Mouse (Mus musculus) telencephalon, adult 2 months (tissue): ENCODE measurements at regions not wholly inside any gene's neighbourhood (a gene's known extent, or its start where the extent isn't known, plus 50 kb on each side); places are given as distances from the start of the nearest gene placed in this dataset.

Experiments used
- DNase-seq: peaks from one replicate; pipeline ENCODE4 v3.0.0-alpha.2; 2011; ENCODE audit warnings: low read depth, low spot score

DNA sequence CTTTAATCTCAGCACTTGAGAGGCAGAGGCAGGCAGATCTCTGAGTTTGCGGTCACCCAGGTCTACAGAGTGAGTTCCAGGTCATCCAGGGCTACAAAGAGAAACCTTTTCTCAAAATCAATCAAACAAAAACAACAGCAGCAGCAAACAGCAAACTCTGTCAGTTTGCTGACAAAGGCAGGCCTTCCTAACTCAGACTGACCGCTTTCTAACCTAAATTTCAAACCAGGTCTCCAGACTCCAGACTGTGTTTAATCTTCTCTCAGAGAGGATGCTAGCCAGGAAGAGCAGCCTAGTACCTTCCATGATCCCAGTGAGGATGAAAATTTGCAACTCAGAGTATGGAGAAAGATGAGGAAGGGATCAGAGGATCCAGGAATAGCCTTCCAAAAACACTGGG, 185.7 kb upstream of the Cpeb2 start:
- no peak for DNase-seq

DNA sequence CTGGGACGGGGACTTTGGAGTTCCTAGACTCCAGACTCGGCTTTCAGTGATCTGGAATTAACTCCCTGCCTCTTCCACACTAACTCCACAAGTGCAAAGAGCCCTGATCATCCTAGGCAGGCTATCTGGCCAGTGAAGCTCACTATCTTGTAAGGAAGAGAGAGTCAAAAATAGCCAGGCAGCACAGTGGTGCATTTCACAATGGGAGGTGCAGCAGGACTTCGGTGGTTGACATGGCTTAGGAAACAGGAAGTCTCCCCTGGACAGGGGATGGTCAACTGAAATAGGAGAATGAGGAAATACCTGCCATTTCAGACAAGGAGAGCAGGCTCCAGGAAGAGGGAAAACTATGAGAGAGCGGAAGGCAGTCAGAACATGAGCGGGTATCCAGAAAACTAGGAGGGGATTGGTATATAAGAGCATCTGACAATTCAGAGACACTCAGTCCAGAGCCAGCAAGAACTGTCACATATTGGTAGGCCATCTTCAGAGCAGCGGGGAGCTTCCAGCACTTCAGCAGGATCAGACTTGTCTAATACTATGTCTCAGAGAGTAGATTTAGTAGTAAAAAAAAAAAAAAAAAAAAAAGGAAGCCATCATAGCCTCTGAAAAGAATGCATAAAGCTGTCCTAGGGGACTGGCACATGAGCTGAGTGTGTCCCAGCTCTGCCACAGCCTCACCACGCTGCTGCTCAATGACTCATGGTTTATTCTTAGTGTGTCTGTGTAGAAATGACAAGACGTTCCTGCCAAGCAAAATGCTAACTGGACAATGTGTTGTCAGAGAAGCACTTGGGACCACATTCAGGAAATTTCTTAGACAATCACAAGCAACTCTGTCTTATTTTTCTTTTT, 184.5 kb upstream of the Cpeb2 start:
- peak; percentile 60 for DNase-seq

DNA sequence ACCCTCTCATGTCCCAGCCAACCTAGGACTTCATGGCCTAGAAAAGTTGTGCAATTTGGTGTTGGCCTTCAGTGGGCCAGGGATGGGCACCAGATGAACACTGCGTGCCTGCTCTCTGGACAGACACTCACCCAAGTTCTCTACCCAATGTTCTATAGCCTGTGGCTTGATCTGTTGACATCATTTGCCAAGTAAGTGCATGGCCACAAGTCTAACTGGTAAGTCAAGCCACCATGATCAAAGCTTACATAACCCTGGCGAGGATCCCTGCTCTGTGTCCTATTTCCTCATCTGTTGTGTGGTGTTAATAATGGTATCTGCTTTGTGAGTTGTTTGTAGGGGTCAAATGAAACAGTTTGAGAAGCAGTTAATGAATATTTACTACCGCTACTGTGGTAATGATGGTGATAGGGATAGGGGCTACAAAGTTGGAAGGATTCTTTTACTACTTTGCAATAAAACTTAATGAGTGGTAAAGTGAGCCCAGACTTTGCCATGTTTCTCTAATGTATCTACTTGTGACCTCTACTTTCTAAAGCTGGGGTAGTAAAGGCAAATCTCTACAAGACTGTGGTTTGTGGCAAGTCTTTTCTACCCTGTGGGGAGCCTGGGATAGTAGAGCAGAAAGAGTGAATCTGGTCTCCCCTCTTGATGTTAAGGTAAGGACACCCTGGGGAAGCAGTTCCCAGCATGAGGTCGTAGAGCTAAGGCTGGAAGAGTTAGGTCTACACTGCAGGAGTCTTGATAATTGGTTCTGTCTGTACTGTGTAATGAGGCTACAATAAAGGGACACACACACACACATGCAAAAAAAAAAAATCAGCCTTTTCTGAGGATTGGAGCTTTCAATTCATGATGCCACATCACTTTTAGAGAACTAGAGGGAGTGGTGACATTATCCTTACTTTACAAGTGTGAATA, 183.3 kb upstream of the Cpeb2 start:
- DNase-seq = no peak

DNA sequence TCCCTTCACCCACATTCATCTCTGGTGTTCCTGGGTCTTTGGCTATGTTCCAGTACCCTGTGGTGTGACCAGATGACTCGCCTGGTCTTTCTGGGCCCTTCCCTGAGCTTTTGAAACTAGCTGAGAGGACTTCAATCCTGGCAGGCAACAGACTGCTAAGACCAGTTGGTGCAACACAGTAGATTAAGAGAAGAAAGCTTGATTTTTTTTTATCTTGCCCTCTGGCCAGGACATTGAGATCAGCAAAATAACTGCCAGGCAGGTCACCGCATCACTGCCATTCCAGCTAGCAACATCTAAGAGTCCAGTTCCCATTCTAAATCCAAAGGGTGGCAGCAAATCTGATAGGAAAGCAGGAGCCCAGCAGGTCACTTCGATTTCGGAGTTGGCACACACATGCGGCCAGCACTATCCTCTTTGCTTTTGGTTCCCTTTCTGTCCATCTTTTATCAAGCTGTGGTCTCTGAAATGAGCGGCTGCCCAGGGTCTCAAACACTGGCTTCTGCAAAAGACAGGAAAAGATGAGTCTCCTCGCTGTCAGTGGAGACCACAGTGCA, 181.9 kb upstream of the Cpeb2 start:
- DNase-seq = no peak

DNA sequence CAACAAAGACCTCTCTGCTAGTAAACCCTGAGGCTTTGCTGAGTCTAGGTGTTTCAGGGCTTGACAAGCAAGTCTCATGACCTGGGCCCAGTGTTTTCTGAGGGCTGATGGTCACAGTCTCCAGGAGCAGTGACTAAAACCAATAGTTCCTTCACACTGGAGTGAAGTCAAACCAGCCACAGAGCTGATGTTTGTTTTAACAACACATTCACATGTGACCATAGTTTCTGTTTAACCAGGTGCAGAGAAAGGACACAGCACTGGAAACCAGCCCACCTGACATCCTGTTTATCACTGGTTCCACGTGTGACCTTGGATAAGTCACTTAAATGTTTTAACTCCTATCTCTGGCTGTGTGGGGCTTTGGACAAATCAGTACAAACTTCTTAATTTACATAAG, 180.3 kb upstream of the Cpeb2 start:
- DNase-seq = no peak

DNA sequence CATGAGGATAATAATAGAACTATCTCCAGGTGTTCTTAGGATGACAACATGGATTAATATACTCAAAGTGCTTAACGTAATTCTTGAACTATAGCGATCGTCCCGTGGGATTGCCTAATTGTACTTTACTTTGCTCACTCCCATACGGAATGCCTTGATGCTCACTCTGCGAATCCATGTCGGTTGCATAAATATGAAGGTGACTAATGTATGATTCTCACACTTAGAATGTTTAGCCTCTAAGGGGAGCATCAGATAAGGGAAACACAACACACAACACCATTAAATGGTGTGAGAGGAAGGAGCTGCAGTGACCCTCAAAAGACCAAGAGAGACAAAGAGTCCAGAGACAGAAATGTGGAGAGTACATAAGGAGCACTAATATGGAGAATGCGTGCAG, 178.4 kb upstream of the Cpeb2 start:
- DNase-seq = no peak

DNA sequence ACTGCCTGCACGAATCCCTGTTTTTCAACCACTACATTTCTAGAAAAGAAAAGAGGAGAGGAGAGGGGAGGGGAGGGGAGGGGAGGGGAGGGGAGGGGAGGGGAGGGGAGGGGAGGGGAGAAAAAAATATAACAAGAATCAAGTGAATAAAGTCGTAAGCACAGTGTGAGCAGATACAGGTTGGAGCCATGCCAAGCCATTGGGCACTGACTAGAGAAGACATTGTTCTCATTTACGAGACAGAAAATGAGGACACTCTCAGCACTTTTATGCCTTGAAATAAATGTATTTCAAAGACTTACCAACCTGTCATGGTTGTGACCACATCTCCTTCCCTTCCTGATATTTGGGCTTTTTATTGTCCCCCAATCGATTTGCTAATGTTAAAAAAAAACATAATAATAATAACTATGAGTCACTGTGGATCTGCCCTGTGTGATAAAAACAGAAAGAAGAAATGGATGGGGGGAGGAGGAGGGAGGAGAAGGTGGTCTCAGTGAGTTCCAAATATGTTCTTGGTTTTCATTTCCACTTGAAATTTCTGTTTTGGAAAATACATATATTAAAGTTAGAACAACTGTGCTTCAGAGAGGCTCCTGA, 177.8 kb upstream of the Cpeb2 start:
- no peak for DNase-seq

DNA sequence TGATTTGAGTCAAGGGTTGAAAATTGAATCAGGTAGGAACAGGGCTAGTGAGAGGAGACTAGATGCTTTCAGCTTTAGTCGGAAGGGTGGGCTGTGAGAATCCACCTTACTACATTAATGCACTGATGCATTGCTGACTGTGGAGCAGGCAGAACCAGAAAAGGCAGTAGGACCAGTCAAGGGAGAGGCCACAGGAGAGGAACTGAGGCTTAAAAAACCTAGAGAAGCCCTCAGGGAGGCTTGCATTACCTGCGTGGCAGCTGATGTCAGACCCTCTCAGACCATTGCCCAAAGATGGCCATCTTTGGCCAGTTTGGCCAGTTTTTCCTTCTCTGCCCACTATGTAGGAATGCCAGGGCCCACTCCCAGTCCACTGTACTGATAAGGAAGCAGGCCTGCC, 176.5 kb upstream of the Cpeb2 start:
- no peak for DNase-seq

DNA sequence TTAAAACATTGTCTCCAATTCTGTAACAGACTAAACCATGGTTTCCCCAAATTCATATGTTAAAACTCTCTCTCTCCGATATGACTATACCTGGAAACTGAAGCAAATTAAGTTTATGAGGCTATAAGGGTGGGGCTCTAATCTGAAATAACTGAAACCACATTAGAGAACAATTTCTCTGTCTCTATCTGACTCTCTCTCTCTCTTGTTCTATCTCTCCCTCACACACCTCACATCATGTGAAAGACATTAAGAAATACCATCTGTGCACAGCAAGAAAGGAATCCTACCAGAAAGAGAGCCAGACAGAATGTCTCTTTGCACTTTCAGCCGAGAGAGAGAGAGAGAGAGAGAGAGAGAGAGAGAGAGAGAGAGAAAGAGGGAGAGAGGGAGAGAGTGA, 171.7 kb upstream of the Cpeb2 start:
- DNase-seq = no peak

DNA sequence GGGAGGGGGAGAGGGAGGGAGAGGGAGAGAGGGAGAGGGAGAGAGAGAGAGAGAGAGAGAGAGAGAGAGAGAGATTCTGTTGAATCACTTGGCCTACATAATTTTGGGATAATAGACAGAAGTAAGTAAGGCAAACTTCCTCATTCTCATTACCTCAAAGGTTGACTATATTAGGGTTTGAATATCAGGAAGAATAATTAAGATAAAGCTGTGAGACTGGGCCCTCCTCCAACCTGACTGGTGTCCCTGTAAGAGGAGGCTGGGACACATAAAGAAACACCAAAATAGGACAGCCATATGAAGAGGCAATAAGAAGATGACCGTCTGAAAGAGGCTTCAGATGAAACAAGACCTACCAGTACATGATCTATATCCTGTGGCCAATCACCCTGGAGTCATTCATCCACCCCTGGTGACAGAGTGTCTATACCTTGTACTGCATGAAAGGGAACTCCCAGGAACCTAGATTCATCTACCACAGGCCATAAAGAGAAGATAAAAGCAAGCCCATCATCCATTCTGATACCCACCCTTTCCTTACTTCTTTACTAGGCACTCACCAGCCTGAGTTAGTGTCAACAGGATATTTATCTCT, 171.1 kb upstream of the Cpeb2 start:
- DNase-seq = no peak

DNA sequence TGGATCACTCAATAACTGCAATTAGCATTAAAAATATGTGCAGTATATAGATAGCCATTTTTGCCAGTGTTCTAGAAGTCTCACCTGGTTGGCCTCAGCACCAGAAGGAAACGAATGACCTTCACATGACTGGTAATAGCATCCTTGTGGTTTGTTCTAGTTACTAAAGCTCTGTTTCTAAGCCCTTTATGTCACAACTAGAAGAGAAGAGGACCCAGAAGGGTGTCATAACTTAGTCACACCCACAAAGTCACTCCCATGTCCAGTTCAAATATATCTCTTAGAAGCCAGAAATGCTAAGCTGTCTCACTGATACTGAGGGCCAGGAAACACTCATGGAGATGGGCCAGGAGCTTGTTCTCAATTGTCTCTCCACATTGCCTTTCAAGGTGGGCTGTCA, 170.5 kb upstream of the Cpeb2 start:
- DNase-seq = no peak

DNA sequence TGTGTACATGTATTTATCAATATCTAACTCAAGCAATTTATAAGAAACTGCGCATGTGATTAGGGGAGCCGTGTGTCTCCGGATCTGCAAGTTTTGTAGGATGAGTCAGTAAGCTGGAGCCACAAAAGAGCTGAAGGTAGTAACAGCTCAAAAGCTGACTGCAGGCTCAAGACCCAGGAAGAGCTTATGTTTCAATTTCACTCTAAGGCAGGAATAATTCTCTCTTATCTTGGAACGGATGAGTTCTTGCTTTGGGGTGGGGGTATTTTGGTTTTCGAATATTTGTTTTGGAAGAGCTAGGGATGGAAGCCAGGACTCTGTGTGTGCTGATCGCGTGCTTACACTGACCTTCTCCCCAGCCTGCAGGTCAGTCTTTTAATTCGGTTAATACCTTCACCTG, 169.6 kb upstream of the Cpeb2 start:
- DNase-seq = no peak

DNA sequence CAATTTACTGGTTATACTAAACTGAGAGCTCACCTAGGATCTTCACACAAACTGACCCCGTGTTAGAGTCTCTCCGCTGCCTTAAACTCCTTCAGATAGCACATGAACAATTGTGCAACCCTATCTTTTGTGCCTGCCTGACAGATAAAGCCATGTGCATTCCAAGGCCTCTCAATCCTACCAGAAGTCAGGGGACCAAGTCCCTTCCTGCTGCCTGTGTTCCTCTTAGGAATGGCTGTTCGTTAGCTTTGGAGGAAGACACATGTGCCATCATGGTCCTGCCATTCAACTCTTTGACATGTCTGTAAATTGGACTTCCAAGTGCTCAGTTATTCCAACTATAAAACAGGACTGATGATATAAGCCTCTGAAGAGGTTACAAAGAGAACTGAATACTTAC, 161.4 kb upstream of the Cpeb2 start:
- DNase-seq = no peak

DNA sequence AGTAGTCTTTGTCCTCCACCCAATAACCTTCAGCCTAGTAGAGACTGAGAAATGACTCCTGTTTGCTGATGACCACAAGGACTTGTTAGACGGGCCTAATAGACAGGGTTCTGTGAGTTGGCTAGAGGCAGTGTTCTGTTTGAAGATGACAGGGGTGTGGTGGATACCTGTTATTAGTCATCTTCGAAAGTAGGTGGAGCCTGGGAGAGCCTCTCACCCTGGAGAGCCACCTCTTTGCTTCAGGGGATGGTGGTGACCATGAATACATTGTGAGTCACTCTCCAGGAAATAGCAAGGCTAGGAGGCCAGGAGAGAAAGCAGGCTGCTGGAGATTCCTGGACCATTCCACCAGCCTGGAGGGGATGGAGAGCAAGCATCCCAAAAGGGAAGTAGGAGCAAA, 160.6 kb upstream of the Cpeb2 start:
- no peak for DNase-seq

DNA sequence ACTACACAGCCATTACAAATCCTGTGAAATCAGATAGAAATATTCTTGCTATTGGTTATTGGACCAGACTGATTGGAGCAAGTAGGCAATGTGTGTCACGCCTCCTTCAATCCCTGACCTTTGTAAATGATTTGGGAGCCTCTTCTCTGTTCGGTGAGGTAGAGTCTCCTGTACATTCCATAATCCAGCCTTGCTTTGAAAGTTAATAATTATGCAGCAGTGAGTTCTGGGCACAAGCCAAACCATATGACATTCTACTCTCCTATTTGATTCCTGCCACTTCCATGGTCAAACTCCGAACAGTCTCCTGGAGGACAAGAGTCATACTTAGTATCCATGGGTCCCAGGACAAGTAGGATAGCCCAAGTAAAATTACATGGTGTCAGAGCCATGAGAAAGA, 158.4 kb upstream of the Cpeb2 start:
- DNase-seq = no peak

DNA sequence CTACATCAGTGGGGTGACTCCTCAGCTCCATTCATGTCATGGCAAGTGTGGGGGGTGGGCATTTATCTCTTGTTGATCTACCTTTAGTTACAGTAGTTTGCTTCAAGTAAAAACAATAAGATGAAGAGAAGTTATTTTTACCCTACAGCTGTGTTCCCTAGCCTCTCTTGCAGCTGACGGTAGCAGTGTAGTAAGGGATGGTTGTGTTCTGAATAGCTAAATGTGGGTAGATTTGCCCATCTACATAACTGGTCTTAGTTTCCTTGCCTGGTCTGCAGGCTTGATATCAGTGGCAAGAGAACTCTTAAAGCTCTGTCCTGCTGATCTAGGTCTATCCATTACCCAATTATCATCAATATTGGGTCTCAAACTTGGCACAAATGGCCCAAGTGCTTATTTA, 152.7 kb upstream of the Cpeb2 start:
- DNase-seq = no peak

DNA sequence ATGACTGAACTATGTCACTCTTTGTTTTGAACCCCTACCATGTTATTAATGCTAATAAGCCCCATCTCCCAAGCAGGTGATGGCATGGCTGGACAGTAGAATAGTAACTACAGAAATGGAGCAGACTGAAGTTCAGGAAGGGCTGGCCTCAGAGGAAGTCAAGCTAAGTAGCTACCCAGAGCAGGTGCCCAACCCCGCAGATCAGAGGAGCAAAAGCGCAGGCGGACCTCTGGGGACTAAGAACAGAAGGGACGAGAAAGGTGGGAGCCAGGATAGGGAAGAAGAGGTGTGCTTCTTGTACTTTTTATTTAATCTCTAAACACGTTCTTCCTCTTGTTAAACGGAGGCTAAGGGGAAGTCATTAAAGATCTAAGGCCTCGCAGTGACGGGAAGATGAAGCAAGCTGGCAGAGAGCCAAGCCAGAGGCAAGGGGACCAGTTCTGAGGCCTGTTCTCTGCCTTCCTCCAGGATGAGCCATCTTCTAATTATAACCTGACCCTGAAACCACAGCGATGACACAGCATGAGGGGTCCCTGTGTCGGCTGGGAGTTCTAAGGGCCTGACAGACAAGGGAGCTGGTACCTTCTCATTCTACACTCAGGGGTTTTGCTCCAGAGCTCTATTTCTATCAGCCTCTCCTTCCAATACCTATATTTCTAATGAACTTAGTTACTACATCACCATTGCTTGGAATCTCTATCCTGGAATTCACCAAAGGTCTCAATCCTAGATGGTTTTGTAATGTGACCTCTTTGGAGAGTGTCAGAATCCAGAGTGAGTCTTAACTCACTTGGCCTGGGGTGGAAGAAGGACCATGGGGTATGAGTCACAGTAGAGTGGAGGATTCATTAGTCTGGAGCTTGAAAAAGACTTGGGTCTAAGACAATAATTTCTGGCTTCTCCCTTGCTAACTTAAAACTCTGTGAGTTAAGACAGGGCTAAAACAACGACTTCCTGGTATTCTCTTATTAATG, 151.1 kb upstream of the Cpeb2 start:
- DNase-seq = no peak

DNA sequence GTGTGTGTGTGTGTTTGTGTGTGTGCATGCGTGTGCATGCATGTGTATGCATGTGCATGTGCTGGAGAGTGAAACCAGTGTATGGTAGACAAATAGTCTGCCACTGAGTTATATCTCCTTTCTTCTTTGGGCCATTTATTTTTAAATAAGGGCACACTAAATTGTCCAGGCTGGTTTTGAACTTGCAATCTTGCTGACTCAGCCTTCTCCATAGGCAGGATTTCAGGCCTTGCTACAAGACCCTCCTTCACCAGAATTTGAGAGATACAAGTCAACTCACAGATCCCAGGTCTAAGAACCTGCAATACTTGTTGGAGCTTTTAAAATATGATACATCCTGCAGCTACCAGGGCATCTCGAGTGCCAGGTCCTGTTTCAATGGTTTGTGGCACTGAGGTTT, 145.9 kb upstream of the Cpeb2 start:
- no peak for DNase-seq

DNA sequence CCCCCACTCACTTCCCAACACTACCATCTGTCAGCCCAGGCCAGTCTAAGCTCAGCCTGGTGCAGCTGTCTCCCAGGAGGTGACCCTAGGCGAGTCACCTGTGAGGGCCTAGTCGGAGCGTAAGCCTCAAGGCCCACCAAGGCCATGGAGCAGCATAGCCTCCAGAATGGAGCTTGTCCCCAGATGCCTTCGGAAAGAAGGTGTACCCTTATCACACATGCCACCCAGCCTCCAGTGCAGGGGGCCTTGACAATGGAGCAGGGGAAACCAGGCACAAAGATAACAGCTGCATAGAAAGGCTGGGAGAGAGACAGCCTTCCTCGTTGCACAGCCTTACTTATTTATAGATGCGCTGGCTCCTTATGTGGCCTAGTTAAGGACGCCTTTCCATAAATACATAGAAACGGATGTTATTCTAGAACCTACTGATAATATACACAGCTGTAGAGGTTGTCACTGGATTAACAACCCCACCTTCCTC, 145.0 kb upstream of the Cpeb2 start:
- no peak for DNase-seq

DNA sequence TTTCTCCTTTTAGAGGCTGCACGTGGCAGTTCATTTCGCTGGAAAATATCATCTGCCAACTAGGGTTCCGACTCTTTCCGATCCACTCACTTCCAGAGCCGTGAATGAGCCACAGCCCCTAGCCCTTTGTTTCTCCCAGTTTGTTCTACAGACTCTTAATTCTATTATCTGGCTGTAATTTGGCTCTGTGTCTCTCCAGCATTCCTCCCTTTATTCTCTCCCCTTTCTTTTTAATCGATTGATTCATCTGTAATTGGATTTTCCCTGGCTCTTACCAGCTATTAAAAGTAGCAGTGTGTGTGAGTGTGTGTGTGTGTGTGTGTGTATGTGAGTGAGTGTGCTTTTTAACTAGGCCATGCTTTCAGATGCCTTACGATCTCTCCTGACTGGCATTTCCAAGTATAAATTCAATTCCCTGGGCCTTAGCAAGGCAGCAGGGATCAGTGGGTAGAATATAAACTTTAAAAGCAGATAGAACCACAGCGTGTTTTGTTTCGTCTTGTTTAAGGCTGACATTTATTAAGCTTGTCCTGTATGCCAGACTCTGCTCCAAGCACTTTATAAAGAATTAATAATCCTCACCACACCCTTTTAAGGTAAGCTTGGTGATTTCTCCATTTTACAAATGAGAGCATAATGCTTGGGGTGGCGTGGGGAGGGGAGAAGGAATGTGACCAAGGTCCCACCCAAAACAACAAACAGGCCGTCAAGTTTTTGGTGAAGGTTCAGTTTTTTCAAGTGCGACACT, 144.1 kb upstream of the Cpeb2 start:
- no peak for DNase-seq
